Mouse (Mus musculus) MEL (cell line): ENCODE measurements around the gene Scn11a. TPM values are rescaled to one million over a fixed set of nuclear protein-coding genes. Genes with fewer than 3 reads are reported as not detected.

Experiments used
- DNase-seq: peaks from one replicate; pipeline ENCODE4 v3.0.0; 2011; ENCODE audit warnings: low read depth, low spot score
- H3K27ac ChIP-seq: 2 replicates; pipeline ENCODE4 v1.5.1; 2012; ENCODE audit warnings: low read depth, mild to moderate bottlenecking, control low read depth, low read length, moderate library complexity; ENCODE audit not compliant: control insufficient read depth
- H3K27me3 ChIP-seq, 2 experiments: fragments of 150-350 bp in 1 of 2; sonication (generic) in 1 of 2; 2 replicates each; pipeline ENCODE4 v1.6.1; 2012; ENCODE audit warnings: low read length in 2 of 2, mild to moderate bottlenecking in 2 of 2, improper control_type of control experiment in 1 of 2, moderate library complexity in 1 of 2; ENCODE audit not compliant: insufficient read depth in 2 of 2, control insufficient read depth in 1 of 2
- H3K36me3 ChIP-seq, 2 experiments: 2 replicates each; pipeline ENCODE4 v1.6.1; 2012 to 2014; ENCODE audit warnings: low read length in 2 of 2, improper control_type of control experiment in 1 of 2, inconsistent platforms in 1 of 2, mild to moderate bottlenecking in 1 of 2; ENCODE audit not compliant: insufficient read depth in 2 of 2, control insufficient read depth in 1 of 2
- H3K4me1 ChIP-seq, 2 experiments: fragments of 150-350 bp in 1 of 2; sonication (generic) in 1 of 2; 2 replicates each; pipeline ENCODE4 v1.6.1; 2012; ENCODE audit warnings: low read length in 2 of 2, improper control_type of control experiment in 1 of 2, mild to moderate bottlenecking in 1 of 2; ENCODE audit not compliant: insufficient read depth in 2 of 2, control insufficient read depth in 1 of 2
- H3K4me3 ChIP-seq, 2 experiments: fragments of 150-350 bp in 1 of 2; sonication (generic) in 1 of 2; 2 replicates each; pipeline ENCODE4 v1.5.1; 2012; ENCODE audit warnings: low read depth in 2 of 2, low read length in 2 of 2, mild to moderate bottlenecking in 2 of 2, moderate library complexity in 2 of 2, control low read depth in 1 of 2, improper control_type of control experiment in 1 of 2; ENCODE audit not compliant: control insufficient read depth in 1 of 2, insufficient read depth in 1 of 2
- H3K79me2 ChIP-seq: 2 replicates; pipeline ENCODE4 v1.6.1; 2012; ENCODE audit warnings: mild to moderate bottlenecking, low read length, moderate library complexity; ENCODE audit not compliant: control insufficient read depth, poor library complexity, insufficient read depth
- H3K9ac ChIP-seq: 2 replicates; pipeline ENCODE4 v1.6.1; 2012; ENCODE audit warnings: low read depth, mild to moderate bottlenecking, control low read depth, low read length, moderate library complexity; ENCODE audit not compliant: control insufficient read depth, poor library complexity, severe bottlenecking
- H3K9me3 ChIP-seq: fragments of 150-350 bp; sonication (generic); replicated peaks from 2 replicates; pipeline ENCODE4 v1.6.1; 2012; ENCODE audit warnings: mild to moderate bottlenecking, low read length, improper control_type of control experiment, moderate library complexity; ENCODE audit not compliant: insufficient read depth
- BHLHE40 ChIP-seq: IDR thresholded peaks from 2 replicates; pipeline ENCODE4 v1.6.1; 2012; ENCODE audit warnings: low read depth, mild to moderate bottlenecking, inconsistent platforms, low read length, improper control_type of control experiment, borderline replicate concordance
- CHD1 ChIP-seq: IDR thresholded peaks from 2 replicates; pipeline ENCODE4 v1.6.1; 2012; ENCODE audit warnings: low read depth, mild to moderate bottlenecking, inconsistent platforms, low read length, improper control_type of control experiment
- E2F4 ChIP-seq: IDR thresholded peaks from 2 replicates; pipeline ENCODE4 v1.6.1; 2011; ENCODE audit warnings: low read depth, low read length, improper control_type of control experiment, borderline replicate concordance
- ELF1 ChIP-seq: IDR thresholded peaks from 2 replicates; pipeline ENCODE4 v1.6.1; 2014; ENCODE audit warnings: low read depth, mild to moderate bottlenecking, inconsistent platforms, low read length, improper control_type of control experiment, moderate library complexity
- EP300 ChIP-seq, 2 experiments: IDR thresholded peaks; 2 replicates each; pipeline ENCODE4 v1.6.1; 2011; ENCODE audit warnings: improper control_type of control experiment in 2 of 2, low read length in 2 of 2, low read depth in 1 of 2, mild to moderate bottlenecking in 1 of 2
- GABPA ChIP-seq: IDR thresholded peaks from 2 replicates; pipeline ENCODE4 v1.6.1; 2012; ENCODE audit warnings: low read depth, mild to moderate bottlenecking, inconsistent platforms, low read length, improper control_type of control experiment, moderate library complexity
- GATA1 ChIP-seq: IDR thresholded peaks from 2 replicates; pipeline ENCODE4 v1.6.1; 2011; ENCODE audit warnings: low read depth, low read length, improper control_type of control experiment
- HCFC1 ChIP-seq: IDR thresholded peaks from 2 replicates; pipeline ENCODE4 v1.6.1; 2012; ENCODE audit warnings: low read depth, mild to moderate bottlenecking, inconsistent platforms, low read length, improper control_type of control experiment, moderate library complexity
- JUND ChIP-seq: IDR thresholded peaks from 2 replicates; pipeline ENCODE4 v1.6.1; 2011; ENCODE audit warnings: low read depth, mild to moderate bottlenecking, improper control_type of control experiment, low read length
- MAFK ChIP-seq: IDR thresholded peaks from 2 replicates; pipeline ENCODE4 v1.6.1; 2011; ENCODE audit warnings: low read depth, mild to moderate bottlenecking, low read length, improper control_type of control experiment, borderline replicate concordance
- MAX ChIP-seq: IDR thresholded peaks from 2 replicates; pipeline ENCODE4 v1.6.1; 2011; ENCODE audit warnings: low read length, improper control_type of control experiment
- MAZ ChIP-seq: IDR thresholded peaks from 2 replicates; pipeline ENCODE4 v1.6.1; 2012; ENCODE audit warnings: low read depth, mild to moderate bottlenecking, inconsistent platforms, low read length, improper control_type of control experiment
- MYC ChIP-seq: IDR thresholded peaks from 2 replicates; pipeline ENCODE4 v1.6.1; 2011; ENCODE audit warnings: low read depth, mild to moderate bottlenecking, low read length, improper control_type of control experiment, moderate library complexity
- POLR2AphosphoS5 ChIP-seq: IDR thresholded peaks from 2 replicates; pipeline ENCODE4 v1.6.1; 2012; ENCODE audit warnings: low read depth, borderline replicate concordance, mild to moderate bottlenecking, inconsistent platforms, low read length, moderate library complexity, mixed read lengths
- RAD21 ChIP-seq: IDR thresholded peaks from 2 replicates; pipeline ENCODE4 v1.6.1; 2011; ENCODE audit warnings: mild to moderate bottlenecking, low read depth, low read length, improper control_type of control experiment
- SIN3A ChIP-seq: IDR thresholded peaks from 2 replicates; pipeline ENCODE4 v1.6.1; 2012; ENCODE audit warnings: low read length, improper control_type of control experiment, inconsistent platforms
- SMC3 ChIP-seq: IDR thresholded peaks from 2 replicates; pipeline ENCODE4 v1.6.1; 2011; ENCODE audit warnings: low read depth, low read length, improper control_type of control experiment
- TAL1 ChIP-seq: IDR thresholded peaks from 2 replicates; pipeline ENCODE4 v1.6.1; 2012; ENCODE audit warnings: mild to moderate bottlenecking, inconsistent platforms, low read length, moderate library complexity, mixed read lengths
- UBTF ChIP-seq: IDR thresholded peaks from 2 replicates; pipeline ENCODE4 v1.6.1; 2012; ENCODE audit warnings: low read depth, mild to moderate bottlenecking, inconsistent platforms, low read length, improper control_type of control experiment, moderate library complexity, borderline replicate concordance; ENCODE audit not compliant: insufficient read depth
- USF2 ChIP-seq, 2 experiments: IDR thresholded peaks; 2 replicates each; pipeline ENCODE4 v1.6.1; 2011 to 2012; ENCODE audit warnings: improper control_type of control experiment in 2 of 2, low read length in 2 of 2, borderline replicate concordance in 1 of 2, inconsistent platforms in 1 of 2, low read depth in 1 of 2, mild to moderate bottlenecking in 1 of 2; ENCODE audit not compliant: insufficient read depth in 1 of 2
- ZC3H11A ChIP-seq: IDR thresholded peaks from 2 replicates; pipeline ENCODE4 v1.6.1; 2012; ENCODE audit warnings: low read depth, mild to moderate bottlenecking, inconsistent platforms, low read length, improper control_type of control experiment
- ZNF384 ChIP-seq: IDR thresholded peaks from 2 replicates; pipeline ENCODE4 v1.6.1; 2012; ENCODE audit warnings: low read depth, mild to moderate bottlenecking, inconsistent platforms, low read length, improper control_type of control experiment
- polyA plus RNA-seq, 2 experiments: library from polyadenylated mRNA; stranded (reverse) in 1 of 2; unstranded in 1 of 2; fragments of >175 nt in 1 of 2; fragments of >200 nt in 1 of 2; gene quantifications; 2 replicates each; pipeline versions ENCODE4 v1.2.1 to v1.2.4; 2012; ENCODE audit warnings: low replicate concordance in 2 of 2, low read depth in 1 of 2; ENCODE audit not compliant: insufficient read length in 2 of 2, insufficient read depth in 1 of 2, missing spikeins in 1 of 2
- total RNA-seq: library from RNA; depleted of rRNA; stranded (reverse); fragments of 300-350 nt; gene quantifications from 2 replicates; pipeline ENCODE4 v1.2.3, GENCODE M21; 2012

Scn11a gene
- total and polyA plus RNA-seq, 3 experiments = 0.04 to 0.15 TPM; not detected in 1

GRCm38 (mm10) chr9:119831001-119831400 lies 5.7 kb upstream of the Scn11a start:
- Histone ChIP-seq H3K9ac (no peak overlapping the region), H3K27ac (no peak overlapping the region), H3K36me3 (no peaks in the 10 kb centered on the region)
- TF ChIP-seq ELF1 = no peak
- no peak for TF ChIP-seq GATA1
- TF ChIP-seq MYC = no peak
- TF ChIP-seq EP300 (IDR thresholded peaks at IDR 0.05; ENCODE audit: low read depth in 1 of 2, low read length in 2 of 2) = no peak
- no peak for TF ChIP-seq JUND
- TF ChIP-seq MAX = no peak
- TF ChIP-seq CHD1 = no peak
- no peak for TF ChIP-seq ZC3H11A
- TF ChIP-seq ZNF384 = no peak
- no peak for TF ChIP-seq E2F4
- no peak for TF ChIP-seq SMC3
- no peak for TF ChIP-seq GABPA
- TF ChIP-seq USF2 (IDR thresholded peaks at IDR 0.05; ENCODE audit: borderline replicate concordance in 1 of 2, insufficient read depth in 1 of 2, low read depth in 1 of 2, low read length in 2 of 2) = no peak
- no peak for TF ChIP-seq UBTF
- no peak for TF ChIP-seq SIN3A
- no peak for TF ChIP-seq BHLHE40
- TF ChIP-seq MAZ = no peak
- TF ChIP-seq RAD21 = no peak
- TF ChIP-seq HCFC1 = no peak
- no peak for TF ChIP-seq POLR2AphosphoS5
- TF ChIP-seq, all 39 proteins: peak for 0
- Histone ChIP-seq H3K4me1 (no peaks in the 10 kb centered on the region), H3K4me3 (no peak overlapping the region), H3K27me3 (no peaks in the 10 kb centered on the region), H3K9me3 (no peaks in the 10 kb centered on the region), H3K79me2 (no peaks in the 10 kb centered on the region)
- no peak for DNase-seq

DNA sequence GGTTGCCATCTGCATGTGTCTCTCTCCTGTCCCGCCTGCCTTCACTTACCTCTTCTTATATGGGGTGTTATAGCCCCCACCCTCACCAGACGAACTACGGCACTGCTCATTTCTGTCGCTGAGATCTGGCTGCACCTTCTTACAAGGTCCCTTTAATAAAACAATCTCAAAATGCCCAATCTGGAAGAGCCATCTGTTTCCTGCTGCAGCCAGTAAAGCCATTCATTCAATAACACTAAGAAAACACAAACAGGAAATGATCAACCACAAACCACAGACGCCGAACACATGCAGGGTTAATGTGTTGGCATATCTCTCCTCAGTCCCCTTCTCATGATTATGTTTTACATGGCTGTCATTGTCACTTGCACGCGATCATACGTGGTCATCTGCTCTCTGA lies 1.5 kb downstream of the Scn11a start:
- no peaks in the 10 kb centered on the region for H3K79me2 ChIP-seq
- no peaks in the 10 kb centered on the region; a peak in 1 of 4 replicates for H3K27me3 ChIP-seq
- DNase-seq = no peak
- H3K9me3 ChIP-seq = no peaks in the 10 kb centered on the region
- H3K9ac ChIP-seq = no peak overlapping the region
- no peaks in the 10 kb centered on the region for H3K4me1 ChIP-seq
- H3K4me3 ChIP-seq = no peak overlapping the region
- H3K27ac ChIP-seq = no peak overlapping the region
- H3K36me3 ChIP-seq = no peaks in the 10 kb centered on the region
- TF ChIP-seq GATA1 (no peak), TAL1 (peak; percentile 42; the same call in 1 of the 2 replicates), MAFK (no peak)
